Mouse (Mus musculus) liver, adult 2 months (tissue): ENCODE results near the gene Paqr4. TPM values are rescaled to one million over a fixed set of nuclear protein-coding genes. Genes with fewer than 3 reads are reported as not detected.

Source experiments
- DNase-seq: peaks from one replicate; pipeline ENCODE4 v3.0.0-alpha.2; 2011; ENCODE audit warnings: low read depth, low spot score; ENCODE audit errors: extremely low read depth
- H3K27ac ChIP-seq: fragments of 200-500 bp; replicated peaks from 2 replicates; pipeline ENCODE4 v1.5.1; 2012; ENCODE audit warnings: low read depth, mild to moderate bottlenecking, control low read depth, inconsistent platforms, low read length; ENCODE audit not compliant: insufficient read depth
- H3K27me3 ChIP-seq: fragments of 200-500 bp; 2 replicates; pipeline ENCODE4 v1.6.1; 2012; ENCODE audit warnings: mild to moderate bottlenecking, moderate library complexity, low read length, inconsistent platforms; ENCODE audit not compliant: control insufficient read depth, insufficient read depth
- H3K36me3 ChIP-seq: fragments of 200-500 bp; 2 replicates; pipeline ENCODE4 v1.6.1; 2012; ENCODE audit warnings: low read length, inconsistent platforms; ENCODE audit not compliant: control insufficient read depth, insufficient read depth
- H3K4me1 ChIP-seq: fragments of 200-500 bp; 2 replicates; pipeline ENCODE4 v1.6.1; 2011; ENCODE audit warnings: low read length; ENCODE audit not compliant: control insufficient read depth, insufficient read depth
- H3K4me3 ChIP-seq: fragments of 200-500 bp; 2 replicates; pipeline ENCODE4 v1.5.1; 2011; ENCODE audit warnings: low read depth, mild to moderate bottlenecking, control low read depth, low read length, moderate library complexity; ENCODE audit not compliant: insufficient read depth
- H3K79me2 ChIP-seq: fragments of 200-500 bp; 2 replicates; pipeline ENCODE4 v1.6.1; 2012; ENCODE audit warnings: inconsistent platforms, mild to moderate bottlenecking, low read length, moderate library complexity; ENCODE audit not compliant: control insufficient read depth, insufficient read depth
- H3K9ac ChIP-seq: fragments of 200-500 bp; 2 replicates; pipeline ENCODE4 v1.6.1; 2012; ENCODE audit warnings: low read depth, mild to moderate bottlenecking, control low read depth, inconsistent platforms, low read length
- CTCF ChIP-seq: fragments of 200-500 bp; IDR thresholded peaks from 2 replicates; pipeline ENCODE4 v1.5.1; 2011; ENCODE audit warnings: low read depth, low read length, control low read depth
- POLR2A ChIP-seq: fragments of 200-500 bp; IDR thresholded peaks from 2 replicates; pipeline ENCODE4 v1.6.1; 2011; ENCODE audit warnings: low read length, control low read depth; ENCODE audit not compliant: insufficient read depth; ENCODE audit errors: extremely low read depth
- WGBS: fragments of 180-500 bp; shearing (Covaris S2); methylation state at CpG from one replicate; pipeline ENCODE4 v1.1.7; 2018; 5-methylcytosine and 5-hydroxymethylcytosine counted together
- polyA plus RNA-seq: library from polyadenylated mRNA; depleted of rRNA; stranded (reverse); fragments of >200 nt; gene quantifications from 2 replicates; pipeline ENCODE4 v1.2.3, GENCODE M21; 2012
- total RNA-seq: library from RNA; depleted of rRNA; stranded (reverse); fragments of >200 nt; gene quantifications from 2 replicates; pipeline ENCODE4 v1.2.3, GENCODE M21; 2014

Gene Paqr4
- total and polyA plus RNA-seq, 2 experiments, result 1.6 to 3.7 TPM

DNA sequence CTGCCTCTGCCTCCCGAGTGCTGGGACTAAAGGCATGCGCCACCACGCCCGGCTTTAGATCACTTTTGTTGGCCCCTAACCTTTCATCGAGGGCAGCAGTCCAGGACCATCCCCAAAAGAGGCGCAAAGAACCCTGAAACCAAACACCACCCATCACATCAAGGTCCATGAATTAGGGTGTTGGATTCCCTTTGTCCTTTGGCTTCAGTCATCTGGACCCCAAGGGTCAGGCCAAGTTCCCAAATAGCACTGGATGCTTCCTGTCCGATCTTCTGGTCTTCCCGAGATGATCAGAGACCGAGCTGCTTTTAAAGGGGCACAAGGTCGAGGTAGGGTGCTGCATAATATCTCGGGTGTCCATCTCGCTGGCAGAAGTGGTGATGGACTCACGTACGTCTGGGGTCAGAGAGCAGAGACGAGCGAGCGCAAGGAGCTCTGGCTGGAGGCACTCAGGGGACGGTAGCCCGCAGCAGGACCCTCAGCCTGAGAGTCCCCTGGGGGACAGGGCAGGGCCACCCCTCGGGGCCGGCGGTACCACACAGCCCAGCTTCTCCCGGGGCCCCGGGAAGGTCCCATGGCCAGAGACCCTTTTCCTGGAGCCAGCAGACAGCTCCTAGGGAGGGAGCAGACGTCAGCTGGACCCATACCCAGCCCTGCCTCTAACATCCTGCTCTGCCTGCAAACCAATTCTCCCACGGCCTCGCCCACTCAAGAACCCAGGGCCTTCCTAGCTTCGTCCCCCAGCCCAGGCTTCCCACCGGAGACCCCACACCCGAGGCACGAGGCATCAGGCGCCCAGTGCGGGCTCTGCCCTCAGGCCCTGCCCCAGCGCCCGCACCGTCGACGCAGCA lies 917 bp upstream of the Paqr4 start:
- H3K4me1 ChIP-seq, result peaks cover 2% of the 10 kb centered on the region; the same call in 1 of the 2 replicates
- WGBS, result 44% methylated on average over 38 of the region's 38 CpGs
- peaks cover 35% of the 10 kb centered on the region for H3K27me3 ChIP-seq
- H3K36me3 ChIP-seq, result no peaks in the 10 kb centered on the region
- no peak overlapping the region for H3K4me3 ChIP-seq
- no peaks in the 10 kb centered on the region for H3K79me2 ChIP-seq
- H3K27ac ChIP-seq, result no peak overlapping the region
- no peak overlapping the region for H3K9ac ChIP-seq
- DNase-seq, result no peak
- TF ChIP-seq CTCF, result no peak
- no peak for TF ChIP-seq POLR2A

DNA sequence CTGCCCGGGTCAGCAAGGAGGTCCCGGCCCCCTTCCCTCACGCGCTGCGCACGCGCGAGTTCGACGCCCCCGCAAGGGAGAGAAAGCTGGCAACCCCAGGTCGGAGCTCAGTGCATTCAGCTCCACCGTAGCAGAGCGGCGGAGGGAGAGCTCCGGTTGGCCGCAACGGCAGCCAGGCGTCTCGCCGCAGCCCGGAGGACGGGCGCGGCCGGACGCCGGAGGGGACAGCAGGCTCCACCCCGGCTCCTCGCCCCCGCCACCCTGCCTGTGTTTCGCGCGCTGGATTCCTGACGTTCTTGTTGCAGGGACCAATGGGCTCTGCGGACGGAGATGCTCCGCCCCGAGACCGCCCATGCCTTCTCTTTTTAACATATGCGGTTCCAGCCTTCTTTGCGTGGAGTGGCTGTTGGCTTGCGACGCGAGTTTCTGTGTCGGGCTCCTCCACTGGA lies 507 bp downstream of the Paqr4 start:
- under 1% methylated on average over 46 of the region's 46 CpGs for WGBS
- peaks cover 23% of the 10 kb centered on the region for H3K27me3 ChIP-seq
- no peaks in the 10 kb centered on the region for H3K36me3 ChIP-seq
- no peak overlapping the region for H3K27ac ChIP-seq
- H3K4me1 ChIP-seq, result peaks cover 2% of the 10 kb centered on the region; the same call in 1 of the 2 replicates
- DNase-seq, result peak; percentile 48
- TF ChIP-seq CTCF (no peak), POLR2A (0 out of 2 replicates have a peak, but pooled peaks have one; percentile 36)
- peak overlapping the region; percentile 66 for H3K9ac ChIP-seq
- no peaks in the 10 kb centered on the region for H3K79me2 ChIP-seq
- H3K4me3 ChIP-seq, result peak overlapping the region; percentile 67

DNA sequence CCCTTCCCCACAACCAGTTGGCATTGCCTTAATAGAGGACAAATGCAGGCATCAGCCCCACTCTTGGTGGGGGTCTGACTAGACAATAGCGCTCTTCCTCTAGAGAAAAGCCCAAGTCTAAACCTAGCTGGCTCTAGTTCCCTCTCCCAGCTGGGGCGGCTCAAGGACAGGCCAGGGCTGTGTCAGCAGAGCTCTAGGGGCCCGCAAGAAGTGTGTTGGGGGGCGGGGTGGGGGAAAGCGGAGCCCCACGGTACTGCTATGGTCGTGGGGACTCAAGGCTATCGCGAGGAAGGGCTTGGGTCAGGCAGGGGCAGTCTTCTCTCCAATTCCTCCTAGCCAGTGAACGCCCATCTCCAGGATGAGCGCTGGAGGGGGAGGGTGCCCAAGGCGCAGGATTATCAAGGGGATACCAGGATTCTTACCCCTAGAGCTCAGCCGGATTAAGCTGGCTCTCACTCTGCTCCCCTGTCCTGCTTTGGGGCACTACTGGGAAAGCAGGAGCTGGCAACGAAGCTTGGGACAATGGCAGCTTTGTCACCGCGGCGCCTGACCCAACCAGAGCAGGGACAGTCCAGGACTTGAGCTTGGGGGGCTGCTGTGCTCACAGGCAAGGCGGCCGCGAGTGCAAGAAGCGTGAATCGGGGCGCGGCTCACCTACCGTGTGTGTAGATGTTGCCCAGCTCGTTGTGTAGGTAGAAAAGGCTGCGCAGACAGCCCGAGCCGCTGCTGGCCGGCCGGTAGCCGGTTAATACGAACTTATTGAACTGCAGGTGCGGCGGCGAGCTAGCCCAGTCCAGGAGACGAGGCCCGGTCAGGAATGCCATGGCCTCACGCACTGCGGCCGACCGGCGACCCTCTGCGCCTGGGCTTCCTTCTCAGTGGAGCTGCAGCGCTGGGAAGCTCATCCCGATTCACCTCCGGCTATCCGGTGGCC lies 1.2 kb downstream of the Paqr4 start:
- 11% methylated on average over 48 of the region's 48 CpGs for WGBS
- Histone ChIP-seq H3K4me3 (peak overlapping the region; percentile 67), H3K4me1 (peaks cover 2% of the 10 kb centered on the region; the same call in 1 of the 2 replicates), H3K79me2 (no peaks in the 10 kb centered on the region), H3K27me3 (peaks cover 16% of the 10 kb centered on the region), H3K9ac (peak overlapping the region; percentile 66), H3K36me3 (no peaks in the 10 kb centered on the region), H3K27ac (no peak overlapping the region)
- TF ChIP-seq POLR2A (no peak), CTCF (no peak)
- DNase-seq, result no peak

DNA sequence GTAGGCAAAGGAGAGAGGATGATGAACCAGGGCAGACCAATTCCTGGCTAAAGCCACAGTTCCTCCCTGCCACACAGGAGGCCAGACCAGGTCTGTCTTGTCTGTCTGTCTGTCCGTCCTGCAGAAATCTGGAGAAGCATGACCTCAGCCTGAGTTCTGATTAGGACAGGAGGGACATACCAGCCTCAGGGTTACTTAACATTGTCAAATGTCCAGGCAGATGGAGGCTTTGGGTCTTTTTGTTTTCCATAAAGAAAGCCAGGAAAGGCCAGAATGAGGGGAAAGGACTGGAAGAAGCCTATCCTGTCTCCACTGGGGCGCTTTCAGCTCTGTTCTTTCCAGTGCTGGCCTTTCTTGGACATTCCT lies 1.8 kb downstream of the Paqr4 start:
- no peak for DNase-seq
- H3K4me1 ChIP-seq, result peaks cover 2% of the 10 kb centered on the region; the same call in 1 of the 2 replicates
- TF ChIP-seq POLR2A (no peak), CTCF (no peak)
- no peaks in the 10 kb centered on the region for H3K36me3 ChIP-seq
- 74% methylated on average over 2 of the region's 2 CpGs for WGBS
- no peak overlapping the region for H3K27ac ChIP-seq
- H3K4me3 ChIP-seq, result no peak overlapping the region
- H3K79me2 ChIP-seq, result no peaks in the 10 kb centered on the region
- no peak overlapping the region for H3K9ac ChIP-seq
- H3K27me3 ChIP-seq, result peaks cover 15% of the 10 kb centered on the region

DNA sequence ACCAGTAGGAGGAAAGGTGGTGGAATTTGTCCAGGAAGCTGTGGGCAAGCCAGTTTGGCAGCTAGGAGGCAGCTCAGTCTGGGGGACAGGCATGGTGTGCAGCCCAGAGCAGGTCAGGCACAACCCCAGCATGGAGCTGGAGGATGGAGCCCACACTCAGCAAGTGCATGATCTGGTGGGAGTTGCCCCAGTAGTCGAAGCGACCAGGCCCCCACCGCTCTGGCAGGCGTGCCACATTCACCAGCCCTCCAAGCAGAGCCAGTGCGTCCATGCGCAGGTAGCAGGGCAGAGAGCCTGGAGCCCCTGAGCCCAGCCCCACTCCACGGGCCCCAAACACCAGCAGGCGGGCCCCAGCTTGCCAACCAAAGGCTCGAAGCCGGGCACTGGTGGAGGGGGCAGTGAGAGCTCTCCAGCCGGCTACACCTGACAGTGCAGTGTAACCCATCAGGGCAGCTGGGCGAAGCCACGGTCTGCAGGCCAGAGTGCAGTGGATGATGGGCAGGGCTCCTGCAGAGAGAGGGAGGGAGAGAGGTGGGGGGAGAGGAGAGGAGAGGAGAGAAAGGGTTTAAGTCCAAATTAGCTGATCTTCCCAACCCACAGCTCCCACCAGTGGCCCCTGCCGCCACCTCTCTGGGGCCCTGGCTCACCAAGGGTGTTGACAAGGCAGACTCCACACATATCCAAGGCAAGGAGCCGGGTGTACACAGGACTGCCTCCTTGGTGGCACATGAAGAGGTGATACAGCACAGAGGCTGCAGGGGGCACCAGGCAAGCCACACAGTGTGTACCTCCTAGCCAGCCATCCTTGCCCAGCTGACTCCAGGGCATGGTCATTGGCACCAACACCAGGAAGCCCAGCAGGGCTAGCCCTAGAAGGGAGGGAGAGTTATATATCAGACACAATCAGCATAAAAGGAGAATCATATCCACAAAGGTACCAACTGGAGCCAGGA lies 2.9 kb downstream of the Paqr4 start:
- Histone ChIP-seq H3K27ac (no peak overlapping the region), H3K9ac (no peak overlapping the region), H3K4me1 (peaks cover 2% of the 10 kb centered on the region; the same call in 1 of the 2 replicates), H3K79me2 (no peaks in the 10 kb centered on the region), H3K27me3 (peaks cover 12% of the 10 kb centered on the region), H3K36me3 (no peaks in the 10 kb centered on the region), H3K4me3 (no peak overlapping the region)
- no peak for DNase-seq
- WGBS, result 94% methylated on average over 15 of the region's 15 CpGs
- TF ChIP-seq CTCF (0 out of 2 replicates have a peak, but pooled peaks have one; percentile 1), POLR2A (no peak)
